Comparison of ENCODE assay signal across 11 mouse cellular contexts in the genomic region with DNA sequence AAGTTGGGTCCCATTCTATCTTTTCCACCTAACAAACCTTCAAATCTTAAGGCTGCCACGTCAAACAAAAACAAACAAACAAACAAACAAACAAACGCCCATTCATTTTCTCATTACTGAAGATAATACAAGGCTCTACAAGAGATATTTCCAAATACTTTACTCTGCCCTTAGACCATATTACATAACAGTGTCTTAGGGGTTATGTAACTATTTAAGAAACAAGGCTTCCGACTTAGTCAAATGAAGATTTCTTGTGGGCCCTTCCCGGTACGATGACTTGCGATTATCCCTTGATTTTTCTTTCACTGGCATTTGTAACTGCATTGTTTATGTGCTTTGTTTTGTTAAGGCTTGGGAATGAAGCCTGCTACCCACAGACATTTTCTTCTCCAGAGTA.
DNase-seq lines count a peak whose midpoint lies in the region; ATAC-seq lines count a peak whose summit lies in the region.
"Had no signal": no experiment of that assay in that cellular context is flagged by ENCODE, and none has a peak within 500 bp of the region (broad histone marks: within the 10 kb centered on the region; RNA-seq: fewer than 3 reads in every experiment).

No protein-coding gene starts in this region.

- 84% methylated on average over 6 of the region's 6 CpGs for WGBS in heart, embryonic 16.5 days
- WGBS in lung, embryonic 16.5 days = 55% methylated on average over 6 of the region's 6 CpGs
- WGBS in stomach, embryonic 15.5 days = 70% methylated on average over 6 of the region's 6 CpGs

- H3K9me3 ChIP-seq in heart, embryonic 16.5 days (replicated peaks; ENCODE audit: control insufficient read depth, low read length) = no peaks in the 10 kb centered on the region
- no peaks in the 10 kb centered on the region for H3K9me3 ChIP-seq in lung, embryonic 16.5 days (ENCODE audit: control insufficient read depth, low read length)
- no peaks in the 10 kb centered on the region for H3K9me3 ChIP-seq in stomach, embryonic 15.5 days
- H3K9me3 ChIP-seq: neural tube, embryonic 12.5 days had no signal

- no peak for ATAC-seq in heart, embryonic 16.5 days (replicated peaks; ENCODE audit: extremely low read depth, insufficient read depth, low FRiP score)
- ATAC-seq in lung, embryonic 16.5 days (ENCODE audit: low read depth) = no peak
- peak; percentile 85 for ATAC-seq in granulocyte monocyte progenitor cell, adult 5-6 weeks (replicated peaks; ENCODE audit: poor library complexity, severe bottlenecking)
- no peak for ATAC-seq in stomach, embryonic 15.5 days (ENCODE audit: insufficient read depth, low FRiP score, low read depth)
- ATAC-seq: inflammation-experienced regulatory T-cells, adult 6 months had no signal

- H3K4me2 ChIP-seq in heart, embryonic 16.5 days (ENCODE audit: low read depth, low read length) = no peak overlapping the region
- no peak overlapping the region for H3K4me2 ChIP-seq in lung, embryonic 16.5 days (ENCODE audit: low read depth, low read length)
- no peak overlapping the region for H3K4me2 ChIP-seq in stomach, embryonic 15.5 days
- H3K4me2 ChIP-seq: neural tube, embryonic 12.5 days had no signal

- no peak overlapping the region for H3K9ac ChIP-seq in heart, embryonic 16.5 days (ENCODE audit: low read length)
- H3K9ac ChIP-seq in lung, embryonic 16.5 days (ENCODE audit: low read length) = no peak overlapping the region
- H3K9ac ChIP-seq in stomach, embryonic 15.5 days = no peak overlapping the region
- H3K9ac ChIP-seq: neural tube, embryonic 12.5 days had no signal

- H3K4me3 ChIP-seq in heart, embryonic 16.5 days (ENCODE audit: low read length) = no peak overlapping the region
- H3K4me3 ChIP-seq in lung, embryonic 16.5 days (ENCODE audit: low read length) = no peak overlapping the region
- no peak overlapping the region for H3K4me3 ChIP-seq in stomach, embryonic 15.5 days (replicated peaks)
- H3K4me3 ChIP-seq: neural tube, embryonic 12.5 days had no signal

- H3K4me1 ChIP-seq in heart, embryonic 16.5 days (ENCODE audit: control insufficient read depth, insufficient read depth, low read length) = peaks cover 34% of the 10 kb centered on the region
- peaks cover 34% of the 10 kb centered on the region for H3K4me1 ChIP-seq in lung, embryonic 16.5 days (replicated peaks; ENCODE audit: control insufficient read depth, insufficient read depth, low read length)
- peaks cover 31% of the 10 kb centered on the region for H3K4me1 ChIP-seq in stomach, embryonic 15.5 days

- no peaks in the 10 kb centered on the region for H3K27me3 ChIP-seq in heart, embryonic 16.5 days (ENCODE audit: control insufficient read depth, insufficient read depth, low read length)
- H3K27me3 ChIP-seq in lung, embryonic 16.5 days (ENCODE audit: control insufficient read depth, insufficient read depth, low read depth, low read length) = no peaks in the 10 kb centered on the region
- no peaks in the 10 kb centered on the region for H3K27me3 ChIP-seq in stomach, embryonic 15.5 days (replicated peaks)
- H3K27me3 ChIP-seq: neural tube, embryonic 12.5 days had no signal

- intact Hi-C loops in heart, postnatal 25 days (cut with DNase I) = loop anchor here (5.0 kb wide), 1 partner anchor 436 kb away; the partner anchor contains the start of gene Zfp36l1

- DNase-seq in heart, postnatal 25 days (ENCODE audit: low spot score) = no peak
- DNase-seq in lung, postnatal 10 days = no peak
- DNase-seq in left cerebral cortex, adult 9 months (ENCODE audit: low spot score in 2 of 2) = no peak
- no peak for DNase-seq in ovary, postnatal 36 days (ENCODE audit: low spot score)
- DNase-seq: right cerebral cortex, postnatal 25 days had no signal

- no peaks in the 10 kb centered on the region for H3K36me3 ChIP-seq in heart, embryonic 16.5 days (ENCODE audit: control insufficient read depth, insufficient read depth)
- H3K36me3 ChIP-seq in lung, embryonic 16.5 days (ENCODE audit: control insufficient read depth, insufficient read depth, low read length) = no peaks in the 10 kb centered on the region
- no peaks in the 10 kb centered on the region for H3K36me3 ChIP-seq in stomach, embryonic 15.5 days
- H3K36me3 ChIP-seq: neural tube, embryonic 12.5 days had no signal

- peak overlapping the region; percentile 82 for H3K27ac ChIP-seq in heart, embryonic 16.5 days (ENCODE audit: low read length)
- H3K27ac ChIP-seq in lung, embryonic 16.5 days (ENCODE audit: low read length) = peak overlapping the region; percentile 94
- H3K27ac ChIP-seq in stomach, embryonic 15.5 days = peak overlapping the region; percentile 90
- H3K27ac ChIP-seq: neural tube, embryonic 12.5 days had no signal
